Mouse (Mus musculus) bone marrow macrophage, adult 2 months (primary cell): ENCODE data around the gene Tbl1xr1.

Experiments used
- CTCF ChIP-seq: IDR thresholded peaks from 2 replicates; pipeline ENCODE4 v1.5.1; 2012; ENCODE audit warnings: low read depth, mild to moderate bottlenecking, low read length, moderate library complexity
- POLR2A ChIP-seq: IDR thresholded peaks from 2 replicates; pipeline ENCODE4 v1.6.1; 2012; ENCODE audit warnings: mild to moderate bottlenecking, low read depth, low read length, borderline replicate concordance

DNA sequence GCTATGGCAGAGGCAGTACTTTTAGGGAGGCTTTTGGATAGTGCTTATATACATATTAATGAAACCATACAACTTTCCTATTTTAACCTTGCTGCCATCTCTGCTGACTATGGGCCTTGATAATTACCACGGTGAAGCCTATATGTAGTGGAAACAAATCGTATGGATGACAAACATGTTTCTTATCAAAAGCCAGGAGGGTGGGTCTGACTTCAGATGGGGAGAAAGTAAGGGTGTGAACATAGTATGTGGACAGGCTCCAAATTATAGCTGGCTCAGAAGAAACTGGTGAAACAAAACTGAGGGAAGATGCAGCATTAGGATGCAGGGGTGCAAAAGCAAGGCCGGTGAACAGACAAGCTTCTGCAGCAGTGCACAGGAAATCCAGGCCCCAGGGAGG lies 151.6 kb downstream of the Tbl1xr1 start:
- TF ChIP-seq CTCF (no peak), POLR2A (no peak)
